Mouse (Mus musculus) megakaryocyte, embryonic 14.5 days (primary cell): ENCODE results near the gene Coro6. TPM values are rescaled to one million over a fixed set of nuclear protein-coding genes. Genes with fewer than 3 reads are reported as not detected.

Experiments used
- H3K27me3 ChIP-seq: replicated peaks from 2 replicates; pipeline ENCODE3; 2012; ENCODE audit warnings: inconsistent platforms
- H3K36me3 ChIP-seq: replicated peaks from 2 replicates; pipeline ENCODE3; 2012; ENCODE audit warnings: low read length, inconsistent platforms, mixed read lengths
- H3K4me1 ChIP-seq: 2 replicates; pipeline ENCODE4 v1.6.1; 2012; ENCODE audit warnings: inconsistent platforms
- H3K4me3 ChIP-seq: replicated peaks from 2 replicates; pipeline ENCODE3; 2012; ENCODE audit warnings: moderate library complexity, mild to moderate bottlenecking, inconsistent platforms
- H3K9me3 ChIP-seq: 2 replicates; pipeline ENCODE4 v1.6.1; 2012; ENCODE audit warnings: inconsistent platforms
- FLI1 ChIP-seq: IDR thresholded peaks from 2 replicates; pipeline ENCODE4 v1.6.1; 2012; ENCODE audit warnings: low read length, inconsistent platforms, mixed read lengths
- GATA1 ChIP-seq: IDR thresholded peaks from 3 replicates; pipeline ENCODE4 v1.6.1; 2012; ENCODE audit warnings: mixed read lengths, low read length, inconsistent platforms, borderline replicate concordance
- polyA plus RNA-seq: library from polyadenylated mRNA; stranded (reverse); fragments of >175 nt; gene quantifications from 2 replicates; pipeline ENCODE4 v1.2.3, GENCODE M21; 2012; ENCODE audit warnings: low replicate concordance; ENCODE audit not compliant: insufficient read depth

The Coro6 gene
- polyA plus RNA-seq, 1 experiment: 0.38 TPM

DNA sequence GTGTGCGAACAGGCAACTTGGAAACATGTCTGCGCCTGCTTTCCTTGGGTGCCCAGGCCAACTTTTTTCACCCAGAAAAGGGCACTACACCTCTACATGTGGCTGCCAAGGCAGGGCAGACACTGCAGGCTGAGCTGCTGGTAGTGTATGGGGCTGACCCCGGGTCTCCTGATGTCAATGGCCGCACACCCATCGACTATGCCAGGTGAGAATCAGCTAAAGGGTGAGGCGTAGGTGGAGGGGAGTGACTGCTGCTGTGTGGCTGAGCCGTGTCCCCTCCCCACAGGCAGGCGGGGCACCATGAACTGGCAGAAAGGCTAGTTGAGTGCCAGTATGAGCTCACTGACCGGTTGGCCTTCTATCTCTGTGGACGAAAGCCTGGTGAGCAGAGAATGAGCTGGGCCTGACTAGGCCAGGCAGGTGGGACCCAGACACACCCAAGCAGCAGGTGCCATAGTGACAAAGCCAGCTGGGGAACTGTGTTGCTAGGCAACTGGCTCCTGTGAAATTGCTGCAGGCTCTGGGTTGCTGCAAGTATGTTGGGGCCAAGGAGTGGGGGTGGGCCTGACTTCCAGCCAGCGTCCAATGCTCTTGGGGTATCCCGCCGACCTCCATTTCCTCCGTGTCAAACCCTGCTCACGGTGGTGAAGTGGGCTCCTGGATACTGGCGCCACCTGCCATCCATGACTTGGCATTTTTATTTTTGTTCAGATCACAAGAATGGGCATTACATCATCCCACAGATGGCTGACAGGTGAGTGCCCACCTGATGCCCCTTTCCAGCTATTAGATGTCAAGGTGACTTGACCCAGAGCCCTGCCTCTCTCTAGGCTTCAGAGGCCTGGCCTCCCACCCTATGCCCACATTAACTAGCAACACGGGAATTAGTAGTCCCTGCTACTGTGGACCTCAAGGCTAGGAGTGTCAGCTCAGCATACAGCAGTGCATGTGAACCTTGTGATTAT lies 38.4 kb downstream of the Coro6 start:
- H3K9me3 ChIP-seq: no peaks in the 10 kb centered on the region
- peaks cover 87% of the 10 kb centered on the region for H3K36me3 ChIP-seq
- H3K4me3 ChIP-seq: no peak overlapping the region
- H3K27me3 ChIP-seq: no peaks in the 10 kb centered on the region
- peaks cover 70% of the 10 kb centered on the region for H3K4me1 ChIP-seq
- TF ChIP-seq FLI1: no peak
- no peak for TF ChIP-seq GATA1

DNA sequence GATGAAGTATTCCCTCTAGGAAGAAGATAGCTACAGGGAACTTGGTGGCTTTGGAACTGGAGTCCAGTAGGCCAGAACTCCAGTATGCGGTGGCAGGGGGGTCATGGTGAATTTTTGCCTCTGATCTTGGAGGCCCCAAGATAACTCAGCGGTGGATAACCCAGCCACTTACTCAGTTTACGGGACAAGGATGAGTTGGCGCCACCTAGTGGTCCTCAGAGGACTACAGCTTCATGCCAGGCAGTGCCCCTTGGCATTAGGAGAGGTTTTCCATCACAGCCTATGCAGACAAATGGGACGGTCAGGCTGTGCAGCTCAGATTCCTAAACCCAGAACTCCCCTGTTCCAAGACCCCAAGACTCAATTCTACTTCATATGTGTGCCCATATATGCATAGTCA lies 39.2 kb downstream of the Coro6 start:
- no peak for TF ChIP-seq GATA1
- no peak for TF ChIP-seq FLI1
- Histone ChIP-seq H3K4me3 (no peak overlapping the region), H3K36me3 (peaks cover 90% of the 10 kb centered on the region), H3K4me1 (peaks cover 62% of the 10 kb centered on the region), H3K27me3 (no peaks in the 10 kb centered on the region), H3K9me3 (no peaks in the 10 kb centered on the region)

DNA sequence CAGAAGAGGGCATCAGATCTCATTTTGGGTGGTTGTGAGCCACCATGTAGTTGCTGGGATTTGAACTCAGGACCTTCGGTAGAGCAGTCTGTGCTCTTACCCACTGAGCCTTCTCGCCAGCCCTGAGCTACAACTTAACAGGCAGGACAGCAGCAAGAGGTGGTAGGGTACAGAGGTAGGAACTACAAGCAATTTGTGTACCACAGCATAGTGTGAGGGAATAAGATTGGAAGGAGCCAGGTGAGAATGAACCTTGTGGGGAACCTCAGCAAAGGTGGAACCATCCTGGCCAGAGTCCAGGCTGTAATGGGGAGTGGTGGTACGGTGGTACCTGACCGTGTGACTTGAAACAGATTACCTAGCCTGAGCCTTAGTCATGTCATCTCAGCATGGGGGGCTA lies 39.8 kb downstream of the Coro6 start:
- Histone ChIP-seq H3K4me3 (no peak overlapping the region), H3K36me3 (peaks cover 93% of the 10 kb centered on the region), H3K27me3 (no peaks in the 10 kb centered on the region), H3K9me3 (no peaks in the 10 kb centered on the region), H3K4me1 (peaks cover 58% of the 10 kb centered on the region)
- TF ChIP-seq GATA1: no peak

GRCm38 (mm10) chr11:77502481-77502880 lies 40.3 kb downstream of the Coro6 start:
- Histone ChIP-seq H3K9me3 (no peaks in the 10 kb centered on the region), H3K4me1 (peaks cover 57% of the 10 kb centered on the region), H3K4me3 (no peak overlapping the region), H3K27me3 (no peaks in the 10 kb centered on the region), H3K36me3 (peaks cover 95% of the 10 kb centered on the region)
- TF ChIP-seq GATA1 (no peak), FLI1 (no peak)

DNA sequence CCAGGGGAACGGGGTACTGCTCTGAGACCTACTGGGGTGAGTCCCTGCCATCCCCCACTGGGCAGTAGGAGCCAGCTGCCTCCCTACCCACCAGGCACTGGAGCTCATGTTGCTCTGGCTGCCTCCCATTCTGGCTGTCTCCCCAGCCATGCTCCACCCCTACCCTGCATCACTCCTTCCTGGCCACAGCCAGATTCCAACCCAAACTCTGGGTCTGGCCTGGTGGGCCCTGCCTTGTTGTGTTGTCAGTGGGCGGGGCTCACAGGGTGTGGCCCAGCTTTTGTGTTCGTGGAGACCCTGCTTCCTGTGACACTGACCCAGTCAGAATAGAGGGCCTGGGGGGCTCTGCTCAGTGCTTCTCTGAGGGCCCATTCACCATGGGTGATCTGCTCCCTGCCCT lies 41.3 kb downstream of the Coro6 start:
- H3K4me1 ChIP-seq: peaks cover 57% of the 10 kb centered on the region
- peaks cover 95% of the 10 kb centered on the region for H3K36me3 ChIP-seq
- H3K27me3 ChIP-seq: no peaks in the 10 kb centered on the region
- no peak overlapping the region for H3K4me3 ChIP-seq
- TF ChIP-seq GATA1 (no peak), FLI1 (no peak)
- H3K9me3 ChIP-seq: no peaks in the 10 kb centered on the region

DNA sequence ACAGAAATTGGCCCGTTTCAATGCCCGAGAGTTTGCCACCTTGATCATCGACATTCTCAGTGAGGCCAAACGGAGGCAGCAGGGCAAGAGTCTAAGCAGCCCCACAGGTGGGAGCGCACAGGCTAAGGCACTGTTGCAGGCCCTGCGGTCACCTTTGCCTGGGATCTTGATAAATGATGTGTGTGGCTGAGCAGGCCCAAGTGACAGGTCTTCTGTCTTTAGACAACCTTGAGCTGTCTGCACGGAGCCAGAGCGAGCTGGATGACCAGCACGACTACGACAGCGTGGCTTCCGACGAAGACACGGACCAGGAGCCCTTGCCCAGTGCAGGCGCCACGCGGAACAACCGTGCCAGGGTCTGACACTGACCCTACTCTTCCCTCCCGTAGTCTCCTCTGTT lies 42.2 kb downstream of the Coro6 start:
- no peak for TF ChIP-seq GATA1
- TF ChIP-seq FLI1: no peak
- no peak overlapping the region for H3K4me3 ChIP-seq
- no peaks in the 10 kb centered on the region for H3K9me3 ChIP-seq
- no peaks in the 10 kb centered on the region for H3K27me3 ChIP-seq
- peaks cover 94% of the 10 kb centered on the region for H3K36me3 ChIP-seq
- H3K4me1 ChIP-seq: peaks cover 55% of the 10 kb centered on the region

DNA sequence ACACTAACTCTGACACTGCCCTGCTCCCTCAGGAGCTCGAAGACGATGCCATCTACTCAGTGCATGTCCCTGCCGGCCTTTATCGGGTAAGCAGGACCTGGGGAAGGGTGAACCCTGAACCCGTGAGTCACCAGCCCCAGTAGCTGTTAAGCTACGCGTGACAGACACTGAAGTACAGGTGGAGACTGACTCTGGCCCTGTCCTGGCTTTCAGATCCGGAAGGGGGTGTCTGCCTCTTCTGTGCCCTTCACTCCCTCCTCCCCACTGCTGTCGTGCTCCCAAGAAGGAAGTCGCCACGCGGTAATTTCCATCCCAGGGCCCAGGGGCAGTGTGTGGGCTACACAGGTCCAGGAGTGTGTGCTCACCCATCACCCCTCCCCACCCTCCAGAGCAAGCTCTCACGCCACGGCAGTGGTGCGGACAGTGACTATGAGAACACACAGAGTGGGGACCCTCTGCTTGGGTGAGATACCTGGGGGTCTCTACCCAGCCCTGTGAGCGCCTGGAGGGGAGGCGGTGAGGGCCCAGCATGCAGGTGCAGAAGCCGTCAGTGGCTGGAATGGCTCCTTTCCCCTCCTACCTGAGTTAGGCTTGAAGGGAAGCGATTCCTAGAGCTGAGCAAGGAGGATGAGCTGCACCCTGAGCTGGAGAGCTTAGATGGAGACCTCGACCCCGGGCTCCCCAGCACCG lies 43.2 kb downstream of the Coro6 start:
- H3K27me3 ChIP-seq: no peaks in the 10 kb centered on the region
- no peak for TF ChIP-seq FLI1
- no peak for TF ChIP-seq GATA1
- no peaks in the 10 kb centered on the region for H3K9me3 ChIP-seq
- H3K4me1 ChIP-seq: peaks cover 44% of the 10 kb centered on the region
- H3K36me3 ChIP-seq: peaks cover 93% of the 10 kb centered on the region
- H3K4me3 ChIP-seq: no peak overlapping the region

- Histone ChIP-seq H3K9me3 (no peaks in the 10 kb centered on the region), H3K27me3 (no peaks in the 10 kb centered on the region), H3K36me3 (peaks cover 88% of the 10 kb centered on the region), H3K4me1 (peaks cover 39% of the 10 kb centered on the region), H3K4me3 (no peak overlapping the region)
- TF ChIP-seq GATA1 (no peak), FLI1 (no peak)
Observed at GRCm38 (mm10) chr11:77506273-77506672, 44.1 kb downstream of the Coro6 start.

- H3K4me3 ChIP-seq: no peak overlapping the region
- H3K4me1 ChIP-seq: peaks cover 39% of the 10 kb centered on the region
- TF ChIP-seq FLI1 (no peak), GATA1 (no peak)
- H3K9me3 ChIP-seq: no peaks in the 10 kb centered on the region
- peaks cover 83% of the 10 kb centered on the region for H3K36me3 ChIP-seq
- no peaks in the 10 kb centered on the region for H3K27me3 ChIP-seq
Observed at GRCm38 (mm10) chr11:77506941-77507340, 44.7 kb downstream of the Coro6 start.

DNA sequence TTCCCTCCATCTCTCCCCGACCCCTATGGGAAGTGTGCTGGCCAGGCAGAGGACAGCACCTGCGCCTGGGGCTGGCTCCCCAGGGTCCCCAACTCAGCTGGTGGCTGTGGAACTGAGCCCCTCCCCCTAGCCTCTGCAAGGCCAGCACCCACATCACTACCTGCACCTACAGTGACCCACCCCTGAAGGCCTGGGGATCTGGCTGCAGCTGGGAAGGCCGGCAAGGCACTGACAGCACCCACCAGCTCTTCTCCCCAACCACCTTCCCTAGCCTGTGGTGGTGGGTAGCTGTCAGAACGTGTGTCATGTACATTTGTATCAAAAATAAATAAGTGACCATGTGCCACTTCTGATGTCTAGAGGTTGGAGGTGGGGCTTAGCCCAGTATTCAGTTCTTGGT lies 45.2 kb downstream of the Coro6 start:
- H3K36me3 ChIP-seq: peaks cover 78% of the 10 kb centered on the region
- H3K9me3 ChIP-seq: no peaks in the 10 kb centered on the region
- no peak for TF ChIP-seq FLI1
- peaks cover 1% of the 10 kb centered on the region for H3K27me3 ChIP-seq
- H3K4me3 ChIP-seq: no peak overlapping the region
- H3K4me1 ChIP-seq: peaks cover 41% of the 10 kb centered on the region
